Mouse (Mus musculus) heart, embryonic 13.5 days (tissue): ENCODE results near the gene Sall1. TPM values are rescaled to one million over a fixed set of nuclear protein-coding genes. Genes with fewer than 3 reads are reported as not detected.
A peak's percentile ranks its signal among the peaks of the same experiment; 100 is the strongest.

Source experiments
- ATAC-seq: fragments of 200-750 bp; cut with Nextera tagmentation; 2 replicates; pipeline ENCODE4 v1.8.0; 2017; ENCODE audit warnings: moderate TSS enrichment; ENCODE audit not compliant: insufficient number of reproducible peaks, low FRiP score, low TSS enrichment; ENCODE audit errors: extremely low read depth
- H3K27ac ChIP-seq: fragments of 300-500 bp; sonication (generic); replicated peaks from 2 replicates; pipeline ENCODE4 v1.5.1; 2015; ENCODE audit warnings: moderate library complexity, mild to moderate bottlenecking, inconsistent platforms
- H3K27me3 ChIP-seq: fragments of 300-500 bp; sonication (generic); replicated peaks from 2 replicates; pipeline ENCODE4 v1.6.1; 2015; ENCODE audit warnings: mild to moderate bottlenecking, inconsistent platforms
- H3K36me3 ChIP-seq: fragments of 300-500 bp; sonication (generic); 2 replicates; pipeline ENCODE4 v1.6.1; 2015; ENCODE audit warnings: mild to moderate bottlenecking, inconsistent platforms
- H3K4me1 ChIP-seq: fragments of 300-500 bp; sonication (generic); 2 replicates; pipeline ENCODE4 v1.6.1; 2015; ENCODE audit warnings: inconsistent platforms
- H3K4me2 ChIP-seq: fragments of 300-500 bp; sonication (generic); 2 replicates; pipeline ENCODE4 v1.6.1; 2015; ENCODE audit warnings: inconsistent platforms, mild to moderate bottlenecking, moderate library complexity
- H3K4me3 ChIP-seq: fragments of 300-500 bp; sonication (generic); 2 replicates; pipeline ENCODE4 v1.5.1; 2015; ENCODE audit warnings: moderate library complexity, mild to moderate bottlenecking, inconsistent platforms
- H3K9ac ChIP-seq: fragments of 300-500 bp; sonication (generic); 2 replicates; pipeline ENCODE4 v1.6.1; 2015; ENCODE audit warnings: inconsistent platforms, mild to moderate bottlenecking, moderate library complexity
- H3K9me3 ChIP-seq: fragments of 300-500 bp; sonication (generic); 2 replicates; pipeline ENCODE4 v1.6.1; 2016; ENCODE audit warnings: inconsistent platforms
- whole genome bisulfite sequencing: fragments of 180-500 bp; shearing (Covaris S2); methylation state at CpG from one replicate; pipeline ENCODE4 v1.1.7; 2015; ENCODE audit warnings: mixed read lengths; 5-methylcytosine and 5-hydroxymethylcytosine counted together
- polyA plus RNA-seq: library from polyadenylated mRNA; unstranded; fragments of >200 nt; fragmentation: Nextera tagmentation; extraction: Ambion mirVana; gene quantifications from 2 replicates; pipeline ENCODE4 v1.2.1, GENCODE M21; 2015

The Sall1 gene
- polyA plus RNA-seq, result 3.9 and 4.1 TPM in 2 replicates

- WGBS, result under 1% methylated on average over 25 of the region's 25 CpGs
- ATAC-seq, result no peak
Observed at GRCm38 (mm10) chr8:89043940-89044339, at the start of gene Sall1. Gene Sall1 (minus strand): TSS chr8:89044162.

DNA sequence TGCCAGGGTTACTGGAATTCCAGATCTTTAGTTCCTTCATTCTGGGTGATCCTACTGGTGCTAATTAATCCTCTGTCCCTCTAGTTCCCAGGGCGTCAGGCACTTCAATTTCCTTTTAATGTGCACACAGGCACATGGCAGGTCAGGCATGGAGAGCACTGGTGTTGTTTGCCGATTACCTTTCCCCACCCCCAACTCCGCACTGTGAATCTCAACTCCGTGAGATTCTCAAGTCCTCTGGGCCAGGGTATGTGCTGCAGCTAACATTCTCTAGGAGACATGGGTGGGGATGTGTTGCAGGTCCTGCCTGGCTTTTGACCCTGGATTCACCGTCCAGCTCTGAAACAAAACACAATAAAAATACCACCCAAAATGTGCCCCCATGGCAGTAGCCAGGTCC is 46.0 kb upstream of the Sall1 start:
- no peaks in the 10 kb centered on the region for H3K9me3 ChIP-seq
- H3K27ac ChIP-seq, result no peak overlapping the region
- no peak overlapping the region for H3K9ac ChIP-seq
- H3K4me3 ChIP-seq, result no peak overlapping the region
- no peak overlapping the region for H3K4me2 ChIP-seq
- ATAC-seq, result no peak
- H3K27me3 ChIP-seq, result no peaks in the 10 kb centered on the region; the same call in 1 of the 2 replicates
- 33% methylated on average over 5 of the region's 5 CpGs for WGBS
- H3K36me3 ChIP-seq, result no peaks in the 10 kb centered on the region
- no peaks in the 10 kb centered on the region for H3K4me1 ChIP-seq

More at GRCm38 (mm10) chr8:89043940-89044339, at the start of gene Sall1:
- Histone ChIP-seq H3K4me2 (peak within 1 kb of the TSS; percentile 92), H3K27me3 (peaks cover 70% of the 10 kb centered on the region), H3K4me3 (peak within 1 kb of the TSS; percentile 81), H3K4me1 (peaks cover 27% of the 10 kb centered on the region), H3K27ac (peak within 1 kb of the TSS; percentile 93), H3K9me3 (no peaks in the 10 kb centered on the region), H3K9ac (peak within 1 kb of the TSS; percentile 94), H3K36me3 (no peaks in the 10 kb centered on the region)

DNA sequence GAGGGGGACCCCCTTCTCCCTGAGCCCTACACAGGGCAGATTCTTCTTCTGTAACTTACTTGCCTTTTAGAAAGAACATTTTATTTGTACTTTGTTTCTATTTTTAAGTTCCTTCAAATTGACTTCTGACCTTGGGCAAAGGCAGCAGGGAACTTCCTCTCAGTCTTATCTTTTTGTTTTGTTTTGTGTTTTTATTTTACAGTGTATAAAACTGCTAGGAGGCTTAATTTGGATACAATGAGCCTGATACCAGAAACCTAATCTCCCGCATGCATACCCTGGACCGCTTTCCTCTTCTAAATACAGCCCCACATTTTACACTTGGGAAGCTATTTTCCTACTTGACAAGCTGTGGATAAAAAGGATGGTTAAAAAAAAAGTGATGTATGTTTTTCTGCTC is 35.2 kb upstream of the Sall1 start:
- Histone ChIP-seq H3K27me3 (0 out of 2 replicates have a peak, but pooled peaks cover 5% of the 10 kb centered on the region), H3K4me3 (no peak overlapping the region), H3K4me1 (peaks cover 4% of the 10 kb centered on the region), H3K4me2 (no peak overlapping the region), H3K9ac (no peak overlapping the region), H3K36me3 (no peaks in the 10 kb centered on the region), H3K9me3 (no peaks in the 10 kb centered on the region), H3K27ac (no peak overlapping the region)
- no peak for ATAC-seq
- WGBS, result 61% methylated on average over 2 of the region's 2 CpGs

- Histone ChIP-seq H3K9ac (no peak overlapping the region), H3K36me3 (no peaks in the 10 kb centered on the region), H3K4me1 (peaks cover 21% of the 10 kb centered on the region), H3K4me2 (no peak overlapping the region), H3K27ac (no peak overlapping the region), H3K9me3 (no peaks in the 10 kb centered on the region), H3K4me3 (no peak overlapping the region), H3K27me3 (0 out of 2 replicates have a peak, but pooled peaks cover 5% of the 10 kb centered on the region)
- ATAC-seq, result no peak
- WGBS, result 12% methylated on average over 3 of the region's 3 CpGs
Observed at GRCm38 (mm10) chr8:89072968-89073382, 29.0 kb upstream of the Sall1 start.

- no peak overlapping the region for H3K4me3 ChIP-seq
- no peak for ATAC-seq
- no peak overlapping the region for H3K9ac ChIP-seq
- H3K4me2 ChIP-seq, result no peak overlapping the region
- no peak overlapping the region for H3K27ac ChIP-seq
- H3K9me3 ChIP-seq, result no peaks in the 10 kb centered on the region
- peaks cover 12% of the 10 kb centered on the region for H3K4me1 ChIP-seq
- H3K27me3 ChIP-seq, result peaks cover 21% of the 10 kb centered on the region
- 65% methylated on average over 3 of the region's 3 CpGs for WGBS
- no peaks in the 10 kb centered on the region for H3K36me3 ChIP-seq
Observed at GRCm38 (mm10) chr8:89067499-89067898, 23.5 kb upstream of the Sall1 start.

DNA sequence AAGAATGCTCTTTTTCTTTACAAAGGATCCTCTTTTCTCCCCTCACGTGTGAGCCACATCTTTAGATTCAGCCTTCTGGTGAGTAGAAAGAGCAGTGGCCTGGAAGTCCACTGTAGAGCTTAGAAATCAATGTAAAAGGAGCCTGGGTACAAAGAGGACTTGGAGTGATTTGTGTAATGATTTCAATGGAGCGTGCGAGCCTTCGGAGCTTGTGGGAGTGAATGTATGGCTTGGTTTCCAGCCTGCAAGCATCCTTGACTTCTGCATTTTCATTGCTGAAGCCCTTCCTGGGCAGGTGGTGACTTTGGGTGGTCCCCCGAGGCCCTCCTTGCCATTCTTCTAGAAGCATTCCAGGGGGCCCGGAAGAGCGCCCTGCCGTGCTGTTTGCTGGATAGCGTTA is 20.1 kb upstream of the Sall1 start:
- H3K9ac ChIP-seq, result no peak overlapping the region
- no peak overlapping the region for H3K4me2 ChIP-seq
- H3K9me3 ChIP-seq, result no peaks in the 10 kb centered on the region
- no peak overlapping the region for H3K27ac ChIP-seq
- ATAC-seq, result no peak
- H3K36me3 ChIP-seq, result no peaks in the 10 kb centered on the region
- 72% methylated on average over 9 of the region's 9 CpGs for WGBS
- H3K4me3 ChIP-seq, result no peak overlapping the region
- peaks cover 9% of the 10 kb centered on the region for H3K4me1 ChIP-seq
- peaks cover 46% of the 10 kb centered on the region for H3K27me3 ChIP-seq

DNA sequence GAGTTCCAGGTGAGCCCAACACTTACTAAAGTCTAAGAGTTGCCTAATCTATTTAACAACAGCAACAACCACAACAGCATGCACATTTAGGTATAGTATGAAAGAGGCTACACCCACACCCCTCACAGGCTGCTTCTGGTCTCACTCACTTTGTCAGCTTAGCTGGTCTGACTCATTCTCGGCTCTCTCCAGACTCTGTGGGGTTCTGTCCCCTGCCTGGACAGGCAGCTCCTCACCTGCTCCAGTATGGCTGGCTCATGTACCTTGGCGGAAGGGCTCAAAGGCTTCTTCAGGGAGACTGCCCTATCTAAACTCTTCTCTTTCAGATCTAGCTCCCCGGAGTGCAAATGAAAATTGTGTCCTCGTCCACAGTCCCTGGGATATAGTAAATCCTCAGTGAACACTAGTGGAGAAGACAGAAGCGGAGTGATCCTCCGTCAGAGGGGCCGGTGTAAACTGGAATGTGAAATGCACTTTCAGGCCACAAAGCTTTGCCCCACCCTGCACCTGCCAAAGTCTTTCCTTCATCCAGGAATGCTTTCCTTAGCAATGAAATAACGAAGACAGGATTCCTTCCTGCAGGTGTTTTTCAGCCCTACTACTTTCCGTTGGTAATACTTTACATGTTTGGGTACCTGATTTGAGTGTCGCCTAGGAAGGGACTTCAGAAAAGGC is 19.5 kb upstream of the Sall1 start:
- Histone ChIP-seq H3K4me3 (no peak overlapping the region), H3K27ac (no peak overlapping the region), H3K36me3 (no peaks in the 10 kb centered on the region), H3K9ac (no peak overlapping the region), H3K4me1 (peaks cover 12% of the 10 kb centered on the region), H3K9me3 (no peaks in the 10 kb centered on the region), H3K4me2 (no peak overlapping the region), H3K27me3 (peaks cover 51% of the 10 kb centered on the region)
- WGBS, result 72% methylated on average over 10 of the region's 10 CpGs
- ATAC-seq, result no peak

DNA sequence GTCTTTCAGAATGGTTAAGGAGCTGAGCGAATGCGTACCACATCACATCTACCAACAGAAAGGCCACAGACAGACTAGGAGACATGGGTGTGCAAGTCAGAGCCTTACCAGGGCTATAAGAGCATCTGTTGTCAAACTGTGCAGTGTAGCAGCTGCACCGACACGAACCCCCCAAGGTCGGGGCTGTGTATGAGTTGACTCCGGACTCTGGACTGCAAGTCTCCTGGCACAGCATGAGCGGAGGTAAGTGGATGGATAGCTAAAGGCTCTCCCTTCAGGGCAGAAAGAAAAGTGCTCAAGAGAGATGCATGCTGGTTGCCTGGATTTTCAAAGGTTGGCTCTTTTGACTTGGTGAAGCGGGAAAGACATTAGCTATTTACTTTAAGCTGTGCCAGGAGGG is 16.8 kb upstream of the Sall1 start:
- 83% methylated on average over 8 of the region's 8 CpGs for WGBS
- Histone ChIP-seq H3K4me2 (no peak overlapping the region), H3K4me3 (no peak overlapping the region), H3K9ac (no peak overlapping the region), H3K27me3 (peaks cover 63% of the 10 kb centered on the region), H3K9me3 (no peaks in the 10 kb centered on the region), H3K27ac (no peak overlapping the region), H3K4me1 (peaks cover 12% of the 10 kb centered on the region), H3K36me3 (no peaks in the 10 kb centered on the region)
- ATAC-seq, result no peak

- no peaks in the 10 kb centered on the region for H3K36me3 ChIP-seq
- ATAC-seq, result no peak
- peaks cover 12% of the 10 kb centered on the region for H3K4me1 ChIP-seq
- H3K27ac ChIP-seq, result no peak overlapping the region
- no peak overlapping the region for H3K4me2 ChIP-seq
- H3K9ac ChIP-seq, result no peak overlapping the region
- no peaks in the 10 kb centered on the region for H3K9me3 ChIP-seq
- WGBS, result 14% methylated on average over 6 of the region's 6 CpGs
- no peak overlapping the region for H3K4me3 ChIP-seq
- H3K27me3 ChIP-seq, result peaks cover 70% of the 10 kb centered on the region
Observed at GRCm38 (mm10) chr8:89059507-89059906, 15.5 kb upstream of the Sall1 start.

GRCm38 (mm10) chr8:89052880-89053279 is 8.9 kb upstream of the Sall1 start:
- Histone ChIP-seq H3K4me3 (no peak overlapping the region), H3K36me3 (no peaks in the 10 kb centered on the region), H3K9ac (no peak overlapping the region), H3K27ac (no peak overlapping the region), H3K9me3 (no peaks in the 10 kb centered on the region), H3K4me1 (no peaks in the 10 kb centered on the region), H3K27me3 (peaks cover 75% of the 10 kb centered on the region), H3K4me2 (no peak overlapping the region)
- 79% methylated on average over 7 of the region's 7 CpGs for WGBS
- no peak for ATAC-seq

DNA sequence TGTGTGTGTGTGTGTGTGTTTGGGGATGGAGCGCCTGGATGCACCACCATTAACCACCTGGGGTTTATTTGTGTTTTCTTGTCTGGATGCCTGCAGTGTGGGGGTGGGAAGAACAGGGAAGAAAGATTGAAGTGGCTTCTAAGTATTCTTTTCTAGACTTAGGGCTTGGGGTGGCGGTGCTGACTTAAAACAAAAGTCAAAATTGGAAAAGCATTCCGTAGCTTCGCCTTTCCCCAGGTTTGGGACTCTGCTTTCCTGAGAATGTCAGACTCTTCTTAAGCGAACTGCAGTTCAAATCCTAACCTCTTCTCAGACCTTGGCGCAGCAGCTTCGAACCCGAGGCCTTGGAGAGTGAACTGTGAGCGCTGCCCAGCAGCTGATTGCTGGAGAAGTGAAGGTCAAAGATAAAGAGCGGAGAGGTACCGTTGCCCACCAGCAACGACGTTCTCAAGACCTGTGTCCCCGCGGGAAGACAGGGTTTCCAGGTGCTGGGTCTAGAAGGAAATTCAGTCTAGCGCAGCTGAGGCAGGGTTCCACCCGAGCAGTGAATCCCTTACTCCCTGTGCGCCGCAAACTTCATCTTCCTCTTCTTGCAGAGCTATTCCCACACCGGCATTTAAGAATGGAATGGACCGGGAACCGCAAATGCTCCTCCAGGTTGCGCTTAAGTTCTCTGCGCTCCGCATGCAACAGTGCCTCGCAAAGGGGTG is 2.8 kb upstream of the Sall1 start:
- H3K27me3 ChIP-seq, result peaks cover 86% of the 10 kb centered on the region
- ATAC-seq, result no peak
- H3K4me1 ChIP-seq, result peaks cover 27% of the 10 kb centered on the region
- no peak overlapping the region for H3K9ac ChIP-seq
- H3K9me3 ChIP-seq, result no peaks in the 10 kb centered on the region
- no peaks in the 10 kb centered on the region for H3K36me3 ChIP-seq
- peak overlapping the region; percentile 81 for H3K4me3 ChIP-seq
- WGBS, result 7% methylated on average over 26 of the region's 26 CpGs
- H3K27ac ChIP-seq, result no peak overlapping the region
- peak overlapping the region; percentile 92 for H3K4me2 ChIP-seq
